Comparison of ENCODE assay signal across 8 mouse cellular contexts in the genomic region with DNA sequence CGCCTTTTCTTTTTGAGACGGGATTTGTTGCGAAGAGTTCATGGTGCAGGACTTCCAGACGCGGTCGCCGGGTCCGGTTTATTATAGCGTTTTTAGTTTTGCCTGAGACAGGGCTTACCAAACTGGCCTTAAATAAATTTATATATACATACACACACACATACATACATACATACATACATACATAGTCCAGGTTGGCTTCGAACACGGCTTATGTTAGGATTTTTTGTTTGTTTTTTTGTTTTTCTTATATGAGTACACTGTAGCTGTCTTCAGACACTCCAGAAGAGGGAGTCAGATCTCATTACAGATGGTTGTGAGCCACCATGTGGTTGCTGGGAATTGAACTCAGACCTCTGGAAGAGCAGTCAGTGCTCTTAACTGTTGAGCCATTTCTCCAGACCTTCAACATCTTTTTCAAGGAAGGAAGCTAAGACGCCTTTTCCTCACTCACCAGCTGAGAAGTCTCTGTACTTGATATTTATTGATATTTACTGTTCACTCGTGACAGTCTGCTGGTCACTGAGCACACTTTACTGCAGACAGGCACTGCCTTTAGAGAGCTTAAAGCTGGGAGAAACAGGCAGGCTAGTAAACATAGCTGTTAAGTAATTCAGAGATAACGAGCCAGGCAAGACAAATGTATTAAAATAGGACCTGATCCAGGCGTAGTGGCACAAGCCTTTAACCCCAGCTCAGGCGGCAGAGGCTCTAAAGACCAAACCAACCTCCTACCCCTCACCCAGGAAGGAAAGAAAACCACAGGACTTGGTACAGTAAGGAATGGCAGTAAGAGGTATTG. TPM values are rescaled to one million over a fixed set of nuclear protein-coding genes. Genes with fewer than 3 reads are reported as not detected.
DNase-seq lines count a peak whose midpoint lies in the region; ATAC-seq and TF ChIP-seq lines count a peak whose summit lies in the region.

No protein-coding gene starts in this region.

- TF ChIP-seq CTCF in left cerebral cortex, adult 2 months (IDR thresholded peaks at IDR 0.05), result peak; percentile 24
- TF ChIP-seq CTCF in bone marrow macrophage, adult 2 months (IDR thresholded peaks at IDR 0.05; ENCODE audit: low read depth, low read length), result no peak

- H3K4me3 ChIP-seq in left cerebral cortex, adult 2 months, result peak overlapping the region; percentile 76
- H3K4me3 ChIP-seq in bone marrow macrophage, adult 2 months (ENCODE audit: insufficient read depth, low read length), result peak overlapping the region; percentile 99
- H3K4me3 ChIP-seq in hindbrain, embryonic 12.5 days, result peak overlapping the region; percentile 87
- peak overlapping the region; percentile 61 for H3K4me3 ChIP-seq in midbrain, embryonic 11.5 days (ENCODE audit: low read depth, low read length)

- H3K4me2 ChIP-seq in hindbrain, embryonic 12.5 days (replicated peaks), result peak overlapping the region; percentile 78
- H3K4me2 ChIP-seq in midbrain, embryonic 11.5 days, result peak overlapping the region; percentile 81

- intact Hi-C loops in left cerebral cortex, adult 2 months (cut with DNase I), result loop anchor here (5.0 kb wide), 1 partner anchor 191 kb away; the partner anchor contains the start of gene Dip2b

- H3K27me3 ChIP-seq in hindbrain, embryonic 12.5 days, result no peaks in the 10 kb centered on the region
- no peaks in the 10 kb centered on the region for H3K27me3 ChIP-seq in midbrain, embryonic 11.5 days (ENCODE audit: control insufficient read depth, insufficient read depth, low read length)

- no peak for DNase-seq in left cerebral cortex, adult 2 months (ENCODE audit: extremely low spot score in 1 of 2, low spot score in 2 of 2)
- DNase-seq in left cerebral cortex, adult 11 months (ENCODE audit: low spot score), result no peak
- DNase-seq in midbrain, embryonic 11.5 days (ENCODE audit: low spot score, missing footprints), result peak; percentile 89
- no peak for DNase-seq in cerebellum, adult 11-12 months
- DNase-seq in cerebellum, postnatal 14 days, result no peak
- no peak for DNase-seq in adrenal gland, postnatal 25 days

- H3K4me1 ChIP-seq in bone marrow macrophage, adult 2 months (ENCODE audit: control insufficient read depth, insufficient read depth, low read length), result peaks cover 33% of the 10 kb centered on the region
- H3K4me1 ChIP-seq in hindbrain, embryonic 12.5 days, result peaks cover 17% of the 10 kb centered on the region
- H3K4me1 ChIP-seq in midbrain, embryonic 11.5 days (ENCODE audit: control insufficient read depth, insufficient read depth, low read length), result peaks cover 9% of the 10 kb centered on the region

- H3K36me3 ChIP-seq in hindbrain, embryonic 12.5 days, result peaks cover 6% of the 10 kb centered on the region
- H3K36me3 ChIP-seq in midbrain, embryonic 11.5 days (ENCODE audit: control insufficient read depth, insufficient read depth, low read length), result no peaks in the 10 kb centered on the region

- H3K27ac ChIP-seq in left cerebral cortex, adult 2 months, result peak overlapping the region; percentile 91
- H3K27ac ChIP-seq in bone marrow macrophage, adult 2 months (ENCODE audit: insufficient read depth, low read depth, low read length), result peak overlapping the region; percentile 91
- H3K27ac ChIP-seq in hindbrain, embryonic 12.5 days, result peak overlapping the region; percentile 100
- H3K27ac ChIP-seq in midbrain, embryonic 11.5 days (ENCODE audit: low read depth, low read length), result peak overlapping the region; percentile 98

- 21% methylated on average over 16 of the region's 16 CpGs for WGBS in hindbrain, embryonic 12.5 days
- WGBS in midbrain, embryonic 11.5 days, result 22% methylated on average over 16 of the region's 16 CpGs

- no peak for TF ChIP-seq POLR2A in bone marrow macrophage, adult 2 months (IDR thresholded peaks at IDR 0.05; ENCODE audit: borderline replicate concordance, low read depth, low read length)

- ATAC-seq in hindbrain, embryonic 12.5 days (ENCODE audit: low FRiP score), result peak; percentile 35
- peak; percentile 14 for ATAC-seq in midbrain, embryonic 11.5 days (ENCODE audit: low FRiP score)

- peak overlapping the region; percentile 98 for H3K9ac ChIP-seq in hindbrain, embryonic 12.5 days
- peak overlapping the region; percentile 92 for H3K9ac ChIP-seq in midbrain, embryonic 11.5 days (ENCODE audit: low read length)

- no peaks in the 10 kb centered on the region; the same call in 1 of the 2 replicates for H3K9me3 ChIP-seq in hindbrain, embryonic 12.5 days (replicated peaks)
- H3K9me3 ChIP-seq in midbrain, embryonic 11.5 days (ENCODE audit: control insufficient read depth, low read length), result no peaks in the 10 kb centered on the region

RNA-seq across cellular contexts. Expression of gene Atf1, which starts 1.1 kb away (rescaled TPM):
- total RNA-seq in left cerebral cortex, adult 2 months (2021), result 10 to 100 TPM; 19.9 to 27.8 TPM
- polyA plus RNA-seq in bone marrow macrophage, adult 2 months (2012; ENCODE audit: insufficient read depth, insufficient read length, missing spikeins), result 51.1 and 54.6 TPM in 2 replicates
- 29.0 and 31.1 TPM in 2 replicates for polyA plus RNA-seq in hindbrain, embryonic 12.5 days (2016; fragmentation: Nextera tagmentation; extraction: Ambion mirVana)
- polyA plus RNA-seq in midbrain, embryonic 11.5 days (2014; fragmentation: Nextera tagmentation; extraction: Ambion mirVana), result 31.8 and 33.5 TPM in 2 replicates
- total RNA-seq in adrenal gland, postnatal 25 days (2021), result 70.7 and 78.1 TPM in 2 replicates

RNA-seq across cellular contexts. Expression of gene Tmprss12, which starts 51.9 kb away (rescaled TPM):
- total RNA-seq in left cerebral cortex, adult 2 months (2021), result not detected
- polyA plus RNA-seq in bone marrow macrophage, adult 2 months (2012; ENCODE audit: insufficient read depth, insufficient read length, missing spikeins), result not detected in 2 replicates
- polyA plus RNA-seq in hindbrain, embryonic 12.5 days (2016; fragmentation: Nextera tagmentation; extraction: Ambion mirVana), result not detected in 2 replicates
- polyA plus RNA-seq in midbrain, embryonic 11.5 days (2014; fragmentation: Nextera tagmentation; extraction: Ambion mirVana), result 0.10 TPM in 1 of 2 replicates, not detected in the other
- not detected in 2 replicates for total RNA-seq in adrenal gland, postnatal 25 days (2021)
